Mouse (Mus musculus): ENCODE measurements around the gene Casc4. TPM values are rescaled to one million over a fixed set of nuclear protein-coding genes. Genes with fewer than 3 reads are reported as not detected.

Gene Casc4
- polyA plus RNA-seq (2012; rRNA removed) (3.0 and 3.7 TPM in 2 replicates), polyA plus RNA-seq (2014; fragmentation: Nextera tagmentation; extraction: Ambion mirVana) (3.4 and 4.4 TPM in 2 replicates)

DNA sequence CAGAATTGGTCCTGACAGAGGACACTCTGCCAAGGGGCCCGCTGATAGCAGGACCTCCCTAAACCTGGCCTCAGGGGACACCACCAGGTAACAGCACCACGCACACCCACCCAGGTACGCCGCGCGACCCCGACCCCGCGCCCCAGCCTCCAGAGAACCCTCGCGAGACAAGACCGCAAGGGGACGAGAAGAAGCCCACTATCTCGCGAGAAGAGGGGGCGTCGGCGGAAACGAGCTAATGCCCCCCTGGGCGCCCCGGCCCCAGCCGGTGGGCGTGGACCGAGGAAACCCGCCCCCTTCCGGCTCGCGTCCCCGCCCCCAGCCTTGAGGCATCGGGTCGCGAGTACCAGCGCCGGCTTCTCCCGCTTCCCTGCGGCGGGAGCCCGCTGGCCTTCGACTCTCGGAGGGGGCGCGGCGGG is at the start of gene Casc4:
Gene Casc4 (plus strand): TSS at position 339 of the 419 bp plus-strand sequence.
- TF ChIP-seq EP300 (IDR thresholded peaks at IDR 0.05; ENCODE audit: low read depth) (no peak; the same call in 1 of the 2 replicates), CTCF (IDR thresholded peaks at IDR 0.05; ENCODE audit: low read depth) (no peak)
- no peaks in the 10 kb centered on the region for H3K36me3 ChIP-seq (replicated peaks; ENCODE audit: control insufficient read depth, insufficient read depth, low read depth)
- peak within 1 kb of the TSS; percentile 55 for H3K9ac ChIP-seq (replicated peaks)
- ATAC-seq (ENCODE audit: insufficient read depth) (peak; percentile 89), DNase-seq (ENCODE audit: low read depth in 3 of 3, low spot score in 3 of 3) (peak; percentile 55 to 68 (median 66))
- no peaks in the 10 kb centered on the region for H3K9me3 ChIP-seq (ENCODE audit: control insufficient read depth, low read length)
- under 1% methylated on average over 42 of the region's 43 CpGs for WGBS (ENCODE audit: insufficient replicate concordance)
- peaks cover 3 to 5% of the 10 kb centered on the region in 2 experiments; a peak in 2 of 4 replicates for H3K4me1 ChIP-seq (replicated peaks; ENCODE audit: control insufficient read depth in 2 of 2, insufficient read depth in 2 of 2, low read length in 1 of 2)
- H3K27me3 ChIP-seq (ENCODE audit: control insufficient read depth, insufficient read depth, low read length): peaks cover 5% of the 10 kb centered on the region; the same call in 1 of the 2 replicates
- no peak within 1 kb of the TSS for H3K27ac ChIP-seq
- H3K4me2 ChIP-seq (ENCODE audit: low read depth): peak within 1 kb of the TSS; percentile 68
- peak within 1 kb of the TSS; percentile 77 to 85 for H3K4me3 ChIP-seq (ENCODE audit: insufficient read depth in 1 of 2, low read depth in 2 of 2, low read length in 2 of 2)

DNA sequence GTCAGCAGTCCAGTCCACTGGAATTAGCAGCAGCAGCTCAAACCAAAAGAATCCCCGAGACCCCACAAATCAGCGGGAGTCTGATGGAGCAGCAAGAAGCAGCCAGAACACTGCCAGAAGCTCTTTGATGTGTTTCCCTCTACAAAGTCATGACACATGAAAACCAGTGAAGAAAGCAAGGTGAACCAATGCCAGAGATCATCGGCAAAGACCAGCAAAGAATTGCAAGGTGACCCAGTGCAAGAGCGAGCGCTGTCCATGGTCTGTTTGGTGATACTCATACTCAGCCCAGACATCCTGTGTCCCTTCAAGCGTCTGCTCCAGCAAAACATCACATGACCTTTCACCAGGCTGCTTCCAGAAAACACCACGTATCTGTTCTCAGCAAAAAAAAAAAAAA is 45.0 kb upstream of the Casc4 start:
- DNase-seq (ENCODE audit: low read depth in 3 of 3, low spot score in 3 of 3) (no peak), ATAC-seq (ENCODE audit: insufficient read depth) (no peak)
- TF ChIP-seq EP300 (IDR thresholded peaks at IDR 0.05; ENCODE audit: low read depth): no peak
- no peak for TF ChIP-seq CTCF (IDR thresholded peaks at IDR 0.05; ENCODE audit: low read depth)
- H3K4me1 ChIP-seq (replicated peaks; ENCODE audit: control insufficient read depth in 2 of 2, insufficient read depth in 2 of 2, low read length in 1 of 2): no peaks in the 10 kb centered on the region
- H3K9me3 ChIP-seq (ENCODE audit: control insufficient read depth, low read length): no peaks in the 10 kb centered on the region
- no peak overlapping the region for H3K4me2 ChIP-seq (ENCODE audit: low read depth)
- H3K27me3 ChIP-seq (ENCODE audit: control insufficient read depth, insufficient read depth, low read length): no peaks in the 10 kb centered on the region
- WGBS (ENCODE audit: insufficient replicate concordance): 63% methylated on average over 7 of the region's 7 CpGs
- H3K4me3 ChIP-seq (ENCODE audit: insufficient read depth in 1 of 2, low read depth in 2 of 2, low read length in 2 of 2): no peak overlapping the region
- no peak overlapping the region for H3K9ac ChIP-seq (replicated peaks)
- H3K27ac ChIP-seq: no peak overlapping the region
- H3K36me3 ChIP-seq (replicated peaks; ENCODE audit: control insufficient read depth, insufficient read depth, low read depth): no peaks in the 10 kb centered on the region

DNA sequence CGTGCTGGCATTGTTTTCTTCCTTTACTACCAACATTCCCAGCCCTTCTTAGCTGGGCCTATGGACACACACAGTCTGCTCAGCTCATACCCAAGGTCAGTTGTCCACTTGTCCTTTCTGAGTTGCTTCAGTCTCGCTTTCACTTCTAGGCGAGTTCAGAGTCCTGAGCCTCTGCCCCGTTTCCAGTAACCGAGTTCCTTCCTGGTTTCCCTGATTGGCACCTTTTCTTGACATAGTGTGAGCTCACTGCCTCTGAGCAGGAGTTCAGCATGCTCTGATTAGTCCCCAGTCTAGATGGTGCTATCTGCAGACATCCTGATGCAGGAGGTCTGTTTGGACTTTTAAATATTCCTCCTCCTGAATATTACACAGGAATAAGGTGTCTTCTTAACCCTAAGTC is 42.1 kb upstream of the Casc4 start:
- Histone ChIP-seq H3K4me3 (ENCODE audit: insufficient read depth in 1 of 2, low read depth in 2 of 2, low read length in 2 of 2) (no peak overlapping the region), H3K9me3 (ENCODE audit: control insufficient read depth, low read length) (no peaks in the 10 kb centered on the region), H3K27me3 (ENCODE audit: control insufficient read depth, insufficient read depth, low read length) (no peaks in the 10 kb centered on the region), H3K36me3 (replicated peaks; ENCODE audit: control insufficient read depth, insufficient read depth, low read depth) (no peaks in the 10 kb centered on the region), H3K27ac (no peak overlapping the region), H3K9ac (replicated peaks) (no peak overlapping the region), H3K4me1 (replicated peaks; ENCODE audit: control insufficient read depth in 2 of 2, insufficient read depth in 2 of 2, low read length in 1 of 2) (no peaks in the 10 kb centered on the region), H3K4me2 (ENCODE audit: low read depth) (no peak overlapping the region)
- WGBS (ENCODE audit: insufficient replicate concordance): 25% methylated on average over 5 of the region's 5 CpGs
- DNase-seq (ENCODE audit: low read depth in 3 of 3, low spot score in 3 of 3): no peak
- TF ChIP-seq EP300 (IDR thresholded peaks at IDR 0.05; ENCODE audit: low read depth) (no peak), CTCF (IDR thresholded peaks at IDR 0.05; ENCODE audit: low read depth) (no peak)
- no peak for ATAC-seq (ENCODE audit: insufficient read depth)

DNA sequence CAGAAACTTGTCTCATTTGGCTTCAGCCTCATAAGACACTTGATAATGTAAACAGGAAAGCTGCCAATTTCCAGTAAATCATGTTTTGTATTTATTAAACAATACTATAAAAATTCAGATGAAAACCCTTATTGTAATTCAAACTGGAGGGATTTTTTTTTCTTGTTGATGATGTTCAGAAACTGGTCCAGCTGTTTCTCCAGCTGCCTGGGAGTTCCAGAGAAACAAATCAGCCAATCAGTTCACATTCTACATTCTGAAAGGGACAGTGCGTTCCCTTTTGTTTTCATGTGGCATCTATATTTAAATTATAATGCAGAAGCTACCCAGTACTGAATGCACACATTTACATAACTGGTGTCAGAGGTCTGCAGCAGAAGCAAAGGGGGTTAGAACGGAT is 40.6 kb upstream of the Casc4 start:
- H3K4me3 ChIP-seq (ENCODE audit: insufficient read depth in 1 of 2, low read depth in 2 of 2, low read length in 2 of 2): no peak overlapping the region
- no peak overlapping the region for H3K4me2 ChIP-seq (ENCODE audit: low read depth)
- H3K27me3 ChIP-seq (ENCODE audit: control insufficient read depth, insufficient read depth, low read length): no peaks in the 10 kb centered on the region
- no peaks in the 10 kb centered on the region for H3K4me1 ChIP-seq (replicated peaks; ENCODE audit: control insufficient read depth in 2 of 2, insufficient read depth in 2 of 2, low read length in 1 of 2)
- H3K27ac ChIP-seq: no peak overlapping the region
- H3K36me3 ChIP-seq (replicated peaks; ENCODE audit: control insufficient read depth, insufficient read depth, low read depth): no peaks in the 10 kb centered on the region
- H3K9ac ChIP-seq (replicated peaks): no peak overlapping the region
- DNase-seq (ENCODE audit: low read depth in 3 of 3, low spot score in 3 of 3): no peak
- ATAC-seq (ENCODE audit: insufficient read depth): no peak
- no peaks in the 10 kb centered on the region for H3K9me3 ChIP-seq (ENCODE audit: control insufficient read depth, low read length)
- TF ChIP-seq EP300 (IDR thresholded peaks at IDR 0.05; ENCODE audit: low read depth) (no peak), CTCF (IDR thresholded peaks at IDR 0.05; ENCODE audit: low read depth) (no peak)
- WGBS (ENCODE audit: insufficient replicate concordance): 51% methylated on average over 2 of the region's 2 CpGs

DNA sequence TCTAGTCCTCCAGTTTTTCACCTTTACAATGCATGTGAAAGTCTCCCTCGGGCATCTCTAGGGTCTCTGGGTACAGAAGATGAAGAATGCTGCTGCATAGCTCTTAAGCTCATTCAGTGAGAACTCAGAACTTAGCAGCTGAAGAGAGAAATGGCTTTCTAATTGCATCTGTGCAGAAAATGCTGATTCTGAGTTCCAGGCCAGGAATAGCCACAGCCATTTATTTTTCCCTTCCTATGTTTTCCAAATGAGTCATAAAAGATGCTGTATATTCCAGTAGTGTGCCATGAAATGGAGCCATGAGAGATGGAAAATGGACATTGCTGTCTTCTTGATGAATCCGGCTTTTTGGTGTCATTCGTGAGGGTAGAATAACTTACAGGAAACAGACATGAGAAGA is 38.4 kb upstream of the Casc4 start:
- WGBS (ENCODE audit: insufficient replicate concordance): 54% methylated on average over 3 of the region's 3 CpGs
- no peak overlapping the region for H3K4me3 ChIP-seq (ENCODE audit: insufficient read depth in 1 of 2, low read depth in 2 of 2, low read length in 2 of 2)
- no peaks in the 10 kb centered on the region for H3K36me3 ChIP-seq (replicated peaks; ENCODE audit: control insufficient read depth, insufficient read depth, low read depth)
- H3K9ac ChIP-seq (replicated peaks): no peak overlapping the region
- no peaks in the 10 kb centered on the region for H3K27me3 ChIP-seq (ENCODE audit: control insufficient read depth, insufficient read depth, low read length)
- no peak for ATAC-seq (ENCODE audit: insufficient read depth)
- H3K9me3 ChIP-seq (ENCODE audit: control insufficient read depth, low read length): no peaks in the 10 kb centered on the region
- TF ChIP-seq CTCF (IDR thresholded peaks at IDR 0.05; ENCODE audit: low read depth) (no peak), EP300 (IDR thresholded peaks at IDR 0.05; ENCODE audit: low read depth) (no peak)
- H3K4me1 ChIP-seq (replicated peaks; ENCODE audit: control insufficient read depth in 2 of 2, insufficient read depth in 2 of 2, low read length in 1 of 2): no peaks in the 10 kb centered on the region
- no peak overlapping the region for H3K4me2 ChIP-seq (ENCODE audit: low read depth)
- DNase-seq (ENCODE audit: low read depth in 3 of 3, low spot score in 3 of 3): no peak
- no peak overlapping the region for H3K27ac ChIP-seq

All from liver, embryonic 14.5 days (tissue).